Mouse (Mus musculus): ENCODE measurements around the gene Mknk2.
"Not testable (repeated sequence)": the region's sequence is repeated elsewhere in the genome, so short reads cannot be mapped to it uniquely, and the experiment has no call there.

Mknk2 gene

GRCm38 (mm10) chr10:80650392-80650791 lies 27.5 kb downstream of the Mknk2 start:
- no peak for DNase-seq (ENCODE audit: low spot score in 2 of 2)

- DNase-seq (ENCODE audit: low spot score in 2 of 2), result not testable (repeated sequence)
Measured at GRCm38 (mm10) chr10:80649910-80650309, 28.0 kb downstream of the Mknk2 start.

- no peak for DNase-seq (ENCODE audit: low spot score in 2 of 2)
Measured at GRCm38 (mm10) chr10:80646936-80647335, 31.0 kb downstream of the Mknk2 start.

- DNase-seq (ENCODE audit: low spot score in 2 of 2), result no peak
Measured at GRCm38 (mm10) chr10:80635345-80635744, 42.6 kb downstream of the Mknk2 start.

GRCm38 (mm10) chr10:80628925-80629324 lies 49.0 kb downstream of the Mknk2 start:
- DNase-seq (ENCODE audit: low spot score in 2 of 2), result no peak

- no peak for DNase-seq (ENCODE audit: low spot score in 2 of 2)
Measured at GRCm38 (mm10) chr10:80627685-80628084, 50.2 kb downstream of the Mknk2 start.

GRCm38 (mm10) chr10:80625764-80626163 lies 52.1 kb downstream of the Mknk2 start:
- DNase-seq (ENCODE audit: low spot score in 2 of 2), result no peak

- peak in 1 of 2 experiments; percentile 46 for DNase-seq (ENCODE audit: low spot score in 2 of 2)
Measured at GRCm38 (mm10) chr10:80623457-80624191, 54.3 kb downstream of the Mknk2 start.

- DNase-seq (ENCODE audit: low spot score in 2 of 2), result no peak
Measured at GRCm38 (mm10) chr10:80622661-80623456, 55.1 kb downstream of the Mknk2 start, which contains the start of gene Csnk1g2. TSS of gene Csnk1g2 (plus strand) at chr10:80622838.

GRCm38 (mm10) chr10:80621940-80622660 lies 55.8 kb downstream of the Mknk2 start:
- DNase-seq (ENCODE audit: low spot score in 2 of 2), result peak; percentile 98 to 99

GRCm38 (mm10) chr10:80621690-80621939 lies 56.3 kb downstream of the Mknk2 start:
- DNase-seq (ENCODE audit: low spot score in 2 of 2), result no peak

GRCm38 (mm10) chr10:80620796-80621689 lies 56.9 kb downstream of the Mknk2 start:
- no peak for DNase-seq (ENCODE audit: low spot score in 2 of 2)

GRCm38 (mm10) chr10:80620365-80620764 lies 57.5 kb downstream of the Mknk2 start:
- no peak for DNase-seq (ENCODE audit: low spot score in 2 of 2)

GRCm38 (mm10) chr10:80619465-80620244 lies 58.3 kb downstream of the Mknk2 start:
- no peak for DNase-seq (ENCODE audit: low spot score in 2 of 2)

- no peak for DNase-seq (ENCODE audit: low spot score in 2 of 2)
Measured at GRCm38 (mm10) chr10:80618181-80618580, 59.7 kb downstream of the Mknk2 start.
